Mouse (Mus musculus): ENCODE data around the gene Prkca. TPM values are rescaled to one million over a fixed set of nuclear protein-coding genes. Genes with fewer than 3 reads are reported as not detected.

Prkca gene
- polyA plus RNA-seq, 1 experiment, result 5.4 TPM

GRCm38 (mm10) chr11:108325943-108326342, 17.8 kb downstream of the Prkca start:
- Histone ChIP-seq H3K4me1 (ENCODE audit: control insufficient read depth, insufficient read depth, low read length) (no peaks in the 10 kb centered on the region), H3K27ac (ENCODE audit: insufficient read depth, low read depth, low read length) (no peak overlapping the region), H3K36me3 (ENCODE audit: control insufficient read depth, insufficient read depth, low read length) (no peaks in the 10 kb centered on the region), H3K27me3 (replicated peaks; ENCODE audit: control insufficient read depth, insufficient read depth, low read length) (no peaks in the 10 kb centered on the region), H3K4me3 (ENCODE audit: insufficient read depth, low read depth, low read length) (no peak overlapping the region)
- no peak for DNase-seq
- TF ChIP-seq POLR2A (IDR thresholded peaks at IDR 0.05; ENCODE audit: low read depth, low read length) (no peak), CTCF (conservative IDR thresholded peaks at IDR 0.05; ENCODE audit: insufficient read depth, insufficient read length, low read depth, low read length) (no peak)
- WGBS, result 79% methylated on average over 8 of the region's 8 CpGs

- no peak overlapping the region for H3K27ac ChIP-seq (ENCODE audit: insufficient read depth, low read depth, low read length)
- no peak overlapping the region for H3K4me3 ChIP-seq (ENCODE audit: insufficient read depth, low read depth, low read length)
- no peaks in the 10 kb centered on the region for H3K36me3 ChIP-seq (ENCODE audit: control insufficient read depth, insufficient read depth, low read length)
- WGBS, result 81% methylated on average over 2 of the region's 2 CpGs
- no peak for TF ChIP-seq CTCF (conservative IDR thresholded peaks at IDR 0.05; ENCODE audit: insufficient read depth, insufficient read length, low read depth, low read length)
- TF ChIP-seq POLR2A (IDR thresholded peaks at IDR 0.05; ENCODE audit: low read depth, low read length), result no peak
- no peaks in the 10 kb centered on the region for H3K27me3 ChIP-seq (replicated peaks; ENCODE audit: control insufficient read depth, insufficient read depth, low read length)
- DNase-seq, result no peak
- H3K4me1 ChIP-seq (ENCODE audit: control insufficient read depth, insufficient read depth, low read length), result no peaks in the 10 kb centered on the region
These were observed 21.6 kb downstream of the Prkca start for GRCm38 (mm10) chr11:108322156-108322555.

DNA sequence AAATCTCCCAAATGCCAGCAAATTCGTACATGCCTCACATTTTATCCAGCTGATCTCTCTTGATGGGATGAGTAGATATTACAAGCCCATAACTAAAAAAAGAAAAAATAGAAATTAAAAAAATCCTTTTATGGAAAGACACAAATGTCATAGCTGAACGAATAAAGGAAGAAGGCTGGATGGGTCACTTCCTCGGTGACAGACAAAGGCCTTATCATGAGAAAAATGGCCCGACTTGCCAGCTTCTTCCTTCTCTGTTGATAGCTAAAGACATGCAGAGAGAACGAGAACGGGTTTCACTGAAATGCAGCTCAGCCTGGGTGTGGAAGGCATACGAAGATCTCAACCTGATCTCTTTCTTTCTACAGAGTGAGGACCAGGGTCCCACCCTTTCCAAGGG, 23.2 kb downstream of the Prkca start:
- DNase-seq, result no peak
- H3K27me3 ChIP-seq (replicated peaks; ENCODE audit: control insufficient read depth, insufficient read depth, low read length), result no peaks in the 10 kb centered on the region
- H3K27ac ChIP-seq (ENCODE audit: insufficient read depth, low read depth, low read length), result no peak overlapping the region
- 73% methylated on average over 7 of the region's 7 CpGs for WGBS
- TF ChIP-seq CTCF (conservative IDR thresholded peaks at IDR 0.05; ENCODE audit: insufficient read depth, insufficient read length, low read depth, low read length), result no peak
- TF ChIP-seq POLR2A (IDR thresholded peaks at IDR 0.05; ENCODE audit: low read depth, low read length), result no peak
- no peaks in the 10 kb centered on the region for H3K36me3 ChIP-seq (ENCODE audit: control insufficient read depth, insufficient read depth, low read length)
- no peak overlapping the region for H3K4me3 ChIP-seq (ENCODE audit: insufficient read depth, low read depth, low read length)
- H3K4me1 ChIP-seq (ENCODE audit: control insufficient read depth, insufficient read depth, low read length), result no peaks in the 10 kb centered on the region

DNA sequence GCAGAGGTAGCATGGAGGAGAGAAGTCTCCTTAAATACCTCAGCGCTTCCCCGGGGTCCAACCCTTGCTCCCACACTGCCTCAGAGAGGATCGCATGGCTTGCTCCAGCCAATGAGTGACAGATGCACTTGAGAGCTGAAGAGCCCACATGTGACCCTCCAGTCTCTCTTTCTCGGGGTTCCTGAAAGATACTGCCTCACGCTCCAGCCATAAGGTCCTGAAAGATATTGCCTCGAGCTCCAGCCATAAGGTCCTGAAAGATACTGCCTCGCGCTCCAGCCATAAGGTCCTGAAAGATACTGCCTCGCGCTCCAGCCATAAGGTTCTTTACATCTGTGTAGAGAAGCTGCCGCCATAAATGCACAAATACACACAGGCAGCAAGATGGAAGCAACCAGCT, 24.6 kb downstream of the Prkca start:
- H3K36me3 ChIP-seq (ENCODE audit: control insufficient read depth, insufficient read depth, low read length), result no peaks in the 10 kb centered on the region
- no peak for DNase-seq
- no peak overlapping the region for H3K4me3 ChIP-seq (ENCODE audit: insufficient read depth, low read depth, low read length)
- no peak overlapping the region for H3K27ac ChIP-seq (ENCODE audit: insufficient read depth, low read depth, low read length)
- TF ChIP-seq POLR2A (IDR thresholded peaks at IDR 0.05; ENCODE audit: low read depth, low read length) (no peak), CTCF (conservative IDR thresholded peaks at IDR 0.05; ENCODE audit: insufficient read depth, insufficient read length, low read depth, low read length) (no peak)
- 90% methylated on average over 11 of the region's 11 CpGs for WGBS
- H3K4me1 ChIP-seq (ENCODE audit: control insufficient read depth, insufficient read depth, low read length), result no peaks in the 10 kb centered on the region
- no peaks in the 10 kb centered on the region for H3K27me3 ChIP-seq (replicated peaks; ENCODE audit: control insufficient read depth, insufficient read depth, low read length)

DNA sequence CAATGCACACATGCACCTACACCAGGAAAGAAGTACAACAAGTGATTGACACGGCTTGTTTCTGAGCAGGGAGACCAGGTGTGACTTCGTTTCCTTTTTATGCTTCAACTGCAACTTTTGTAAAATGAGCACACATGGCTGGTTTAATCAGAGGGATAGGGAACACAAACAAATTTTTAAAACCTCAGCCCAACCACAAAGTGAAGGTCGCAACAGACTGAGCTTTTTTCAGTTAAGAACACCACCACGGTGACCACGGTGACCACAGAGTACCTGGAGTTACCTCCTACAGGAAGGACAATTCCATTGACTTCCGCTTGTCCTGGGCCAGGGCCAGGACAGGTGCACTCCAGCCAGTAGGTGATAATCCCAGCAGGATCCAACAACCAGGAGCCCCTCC, 25.9 kb downstream of the Prkca start:
- WGBS, result 74% methylated on average over 6 of the region's 6 CpGs
- Histone ChIP-seq H3K4me3 (ENCODE audit: insufficient read depth, low read depth, low read length) (no peak overlapping the region), H3K36me3 (ENCODE audit: control insufficient read depth, insufficient read depth, low read length) (no peaks in the 10 kb centered on the region), H3K27ac (ENCODE audit: insufficient read depth, low read depth, low read length) (no peak overlapping the region), H3K4me1 (ENCODE audit: control insufficient read depth, insufficient read depth, low read length) (no peaks in the 10 kb centered on the region), H3K27me3 (replicated peaks; ENCODE audit: control insufficient read depth, insufficient read depth, low read length) (no peaks in the 10 kb centered on the region)
- no peak for DNase-seq
- TF ChIP-seq CTCF (conservative IDR thresholded peaks at IDR 0.05; ENCODE audit: insufficient read depth, insufficient read length, low read depth, low read length) (no peak), POLR2A (IDR thresholded peaks at IDR 0.05; ENCODE audit: low read depth, low read length) (no peak)

- Histone ChIP-seq H3K36me3 (ENCODE audit: control insufficient read depth, insufficient read depth, low read length) (no peaks in the 10 kb centered on the region), H3K27me3 (replicated peaks; ENCODE audit: control insufficient read depth, insufficient read depth, low read length) (no peaks in the 10 kb centered on the region), H3K4me3 (ENCODE audit: insufficient read depth, low read depth, low read length) (no peak overlapping the region), H3K27ac (ENCODE audit: insufficient read depth, low read depth, low read length) (no peak overlapping the region), H3K4me1 (ENCODE audit: control insufficient read depth, insufficient read depth, low read length) (no peaks in the 10 kb centered on the region)
- no peak for DNase-seq
- TF ChIP-seq POLR2A (IDR thresholded peaks at IDR 0.05; ENCODE audit: low read depth, low read length), result no peak
- TF ChIP-seq CTCF (conservative IDR thresholded peaks at IDR 0.05; ENCODE audit: insufficient read depth, insufficient read length, low read depth, low read length), result no peak
- 79% methylated on average over 7 of the region's 7 CpGs for WGBS
These were observed 28.0 kb downstream of the Prkca start for GRCm38 (mm10) chr11:108315736-108316135.

- no peak for DNase-seq
- H3K27me3 ChIP-seq (replicated peaks; ENCODE audit: control insufficient read depth, insufficient read depth, low read length), result no peaks in the 10 kb centered on the region
- no peaks in the 10 kb centered on the region for H3K4me1 ChIP-seq (ENCODE audit: control insufficient read depth, insufficient read depth, low read length)
- no peak for TF ChIP-seq CTCF (conservative IDR thresholded peaks at IDR 0.05; ENCODE audit: insufficient read depth, insufficient read length, low read depth, low read length)
- TF ChIP-seq POLR2A (IDR thresholded peaks at IDR 0.05; ENCODE audit: low read depth, low read length), result no peak
- no peak overlapping the region for H3K4me3 ChIP-seq (ENCODE audit: insufficient read depth, low read depth, low read length)
- no peaks in the 10 kb centered on the region for H3K36me3 ChIP-seq (ENCODE audit: control insufficient read depth, insufficient read depth, low read length)
- no peak overlapping the region for H3K27ac ChIP-seq (ENCODE audit: insufficient read depth, low read depth, low read length)
- 84% methylated on average over 5 of the region's 5 CpGs for WGBS
These were observed 31.2 kb downstream of the Prkca start for GRCm38 (mm10) chr11:108312516-108312915.

GRCm38 (mm10) chr11:108311912-108312311, 31.8 kb downstream of the Prkca start:
- Histone ChIP-seq H3K27me3 (replicated peaks; ENCODE audit: control insufficient read depth, insufficient read depth, low read length) (no peaks in the 10 kb centered on the region), H3K27ac (ENCODE audit: insufficient read depth, low read depth, low read length) (no peak overlapping the region), H3K4me3 (ENCODE audit: insufficient read depth, low read depth, low read length) (no peak overlapping the region), H3K4me1 (ENCODE audit: control insufficient read depth, insufficient read depth, low read length) (no peaks in the 10 kb centered on the region), H3K36me3 (ENCODE audit: control insufficient read depth, insufficient read depth, low read length) (no peaks in the 10 kb centered on the region)
- TF ChIP-seq CTCF (conservative IDR thresholded peaks at IDR 0.05; ENCODE audit: insufficient read depth, insufficient read length, low read depth, low read length) (no peak), POLR2A (IDR thresholded peaks at IDR 0.05; ENCODE audit: low read depth, low read length) (no peak)
- 66% methylated on average over 2 of the region's 2 CpGs for WGBS
- DNase-seq, result no peak
